Mouse (Mus musculus) myocyte (in vitro differentiated cells): Measurements from ENCODE around the gene Stk10.

Experiments used
- MAX ChIP-seq: IDR thresholded peaks from one replicate; pipeline ENCODE4 v1.6.1; 2011; ENCODE audit warnings: low read depth, mild to moderate bottlenecking, control low read depth
- MYOD1 ChIP-seq, 3 experiments: IDR thresholded peaks; one replicate each; pipeline ENCODE4 v1.6.1; 2011; ENCODE audit warnings: control low read depth in 2 of 3, low read depth in 2 of 3, mild to moderate bottlenecking in 2 of 3, moderate library complexity in 1 of 3; ENCODE audit not compliant: insufficient read length in 2 of 3, control insufficient read depth in 1 of 3
- MYOG ChIP-seq, 3 experiments: IDR thresholded peaks; one replicate each; pipeline ENCODE4 v1.6.1; 2011; ENCODE audit warnings: control low read depth in 2 of 3, low read depth in 2 of 3, mild to moderate bottlenecking in 2 of 3; ENCODE audit not compliant: insufficient read length in 2 of 3, control insufficient read depth in 1 of 3, insufficient read depth in 1 of 3
- POLR2A ChIP-seq: IDR thresholded peaks from one replicate; pipeline ENCODE4 v1.6.1; 2011; ENCODE audit warnings: low read depth, mild to moderate bottlenecking, control low read depth, moderate library complexity; ENCODE audit not compliant: insufficient read length
- TCF12 ChIP-seq: IDR thresholded peaks from one replicate; pipeline ENCODE4 v1.6.1; 2011; ENCODE audit warnings: mild to moderate bottlenecking, control low read depth; ENCODE audit not compliant: poor library complexity, insufficient read depth, severe bottlenecking
- USF1 ChIP-seq: IDR thresholded peaks from one replicate; pipeline ENCODE4 v1.6.1; 2011; ENCODE audit warnings: low read depth, mild to moderate bottlenecking, control low read depth, moderate library complexity

- TF ChIP-seq MYOD1 (IDR thresholded peaks at IDR 0.05; ENCODE audit: control insufficient read depth in 1 of 3, insufficient read length in 2 of 3, low read depth in 2 of 3) (no peak), USF1 (no peak), MAX (no peak), POLR2A (no peak), TCF12 (no peak), MYOG (IDR thresholded peaks at IDR 0.05; ENCODE audit: control insufficient read depth in 1 of 3, insufficient read depth in 1 of 3, insufficient read length in 2 of 3, low read depth in 2 of 3) (no peak)
Observed at GRCm38 (mm10) chr11:32623236-32623635, 90.1 kb downstream of the Stk10 start.
